Mouse (Mus musculus) urinary bladder, postnatal 25 days (tissue): ENCODE results near the gene Ube2b.

Source experiments
- DNase-seq: peaks from one replicate; pipeline ENCODE4 v3.0.0; 2022; ENCODE audit warnings: low spot score

The Ube2b gene

GRCm38 (mm10) chr11:52000290-52000962, at the start of gene Ube2b:
Ube2b (minus strand) TSS chr11:52000762.
- DNase-seq = peak; percentile 84

DNA sequence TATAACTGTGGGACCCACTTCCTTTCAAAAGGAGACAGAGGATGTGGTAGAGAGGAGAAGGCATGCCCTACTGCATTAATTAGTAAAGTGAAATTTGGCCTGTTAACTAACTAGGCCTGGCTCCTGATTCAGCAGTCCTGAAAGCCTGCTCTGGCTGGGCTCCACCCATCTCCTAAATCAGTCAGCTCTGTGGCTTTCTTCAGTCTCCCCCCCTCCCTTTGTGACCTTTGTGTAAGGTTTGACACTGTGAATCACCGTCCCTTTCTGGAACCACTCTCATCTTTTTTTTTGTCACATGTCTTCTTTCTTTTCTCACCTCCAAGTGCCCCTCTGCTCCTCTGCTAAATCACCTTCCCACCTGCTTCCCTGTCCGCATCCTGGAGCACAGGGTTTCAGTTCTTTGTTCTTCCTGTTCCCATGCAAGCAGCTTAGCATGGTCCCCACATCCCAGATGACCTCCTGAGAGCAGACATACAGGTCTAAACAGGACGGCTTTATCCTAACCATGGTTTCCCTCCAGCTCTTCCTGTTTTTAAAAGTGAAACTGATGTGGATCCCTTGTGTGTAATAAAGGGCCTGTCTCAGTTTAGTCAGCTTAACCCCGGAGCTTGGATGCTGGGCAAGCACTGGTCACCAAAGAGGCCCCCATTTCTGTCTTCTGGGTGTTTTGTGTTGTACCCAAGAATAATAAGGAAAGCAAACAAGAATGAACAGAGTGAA, 46.0 kb upstream of the Ube2b start:
- no peak for DNase-seq

DNA sequence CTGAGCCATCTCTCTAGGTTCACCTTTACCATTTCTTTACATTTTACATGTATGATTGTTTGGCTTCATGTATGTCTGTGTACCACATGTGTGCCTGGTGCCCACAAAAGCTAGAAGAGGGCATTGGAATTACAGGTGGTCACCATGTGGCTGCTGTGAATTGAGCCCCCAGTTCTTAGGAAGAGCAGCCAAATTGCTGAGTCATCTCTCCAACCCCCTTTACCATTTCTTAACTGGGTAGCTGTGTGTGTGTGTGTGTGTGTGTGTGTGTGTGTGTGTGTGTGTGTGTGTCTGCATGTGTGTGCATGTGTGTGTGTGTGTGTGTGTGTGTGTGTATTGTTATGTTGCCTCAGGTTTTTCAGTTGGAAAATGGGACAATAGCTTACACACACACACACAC, 43.6 kb upstream of the Ube2b start:
- no peak for DNase-seq

DNA sequence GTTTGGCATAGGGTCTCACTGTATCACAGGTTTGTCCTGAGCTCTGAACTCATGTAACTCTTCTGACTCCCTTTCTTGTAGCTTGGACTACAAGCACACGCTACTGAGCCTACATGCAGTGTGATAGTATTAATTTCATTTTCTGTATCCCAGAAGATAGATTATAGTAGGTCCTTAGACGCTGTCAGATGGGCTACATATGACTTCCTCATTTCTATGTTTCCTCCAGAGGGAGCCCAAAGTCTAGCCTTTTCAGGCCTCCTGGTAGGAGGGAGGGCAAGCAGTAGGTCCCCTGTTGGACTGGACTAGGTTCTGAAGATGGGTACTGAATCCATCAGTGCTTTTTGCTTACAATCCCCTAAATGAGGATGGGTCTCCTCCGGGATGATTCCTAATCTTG, 42.7 kb upstream of the Ube2b start:
- no peak for DNase-seq

DNA sequence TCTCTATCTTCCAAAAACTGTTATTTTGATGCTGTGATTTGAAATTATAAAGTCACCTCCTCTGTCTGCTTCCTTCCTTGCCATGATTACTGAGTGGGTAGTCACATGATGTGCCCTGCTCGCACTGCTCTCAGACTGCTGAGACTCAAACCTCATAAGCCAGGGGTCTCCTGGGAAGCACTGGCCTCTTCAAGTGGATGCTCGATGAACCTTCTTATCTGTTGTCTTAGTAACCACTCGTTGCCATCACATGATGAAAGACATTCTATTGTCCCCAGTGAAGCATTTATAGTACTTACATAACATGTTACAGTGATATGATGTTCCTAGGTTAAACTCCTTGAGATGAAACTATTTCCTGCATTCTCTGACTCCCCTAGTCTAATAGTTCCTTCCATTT, 37.1 kb upstream of the Ube2b start:
- no peak for DNase-seq

GRCm38 (mm10) chr11:52035905-52036304, 35.3 kb upstream of the Ube2b start:
- DNase-seq = no peak

DNA sequence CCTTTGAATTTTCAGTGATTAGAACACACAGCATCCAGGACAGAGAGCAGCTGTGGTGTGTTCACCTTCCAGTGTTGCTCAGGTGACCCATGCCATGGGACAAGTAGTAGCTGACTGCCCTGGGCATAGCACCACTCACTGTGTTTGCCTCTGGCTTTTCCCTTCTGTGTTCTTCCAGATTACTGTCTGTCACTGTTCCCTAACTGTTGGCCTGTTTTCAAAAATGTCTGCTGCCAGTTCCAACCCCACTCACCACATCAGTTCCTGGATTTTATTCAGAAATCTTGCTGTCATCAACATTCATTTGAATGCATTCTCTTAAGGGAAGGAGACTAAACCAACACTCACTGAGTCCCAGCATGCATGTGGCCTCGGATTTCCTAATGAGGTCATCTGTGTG, 33.4 kb upstream of the Ube2b start:
- DNase-seq = no peak

DNA sequence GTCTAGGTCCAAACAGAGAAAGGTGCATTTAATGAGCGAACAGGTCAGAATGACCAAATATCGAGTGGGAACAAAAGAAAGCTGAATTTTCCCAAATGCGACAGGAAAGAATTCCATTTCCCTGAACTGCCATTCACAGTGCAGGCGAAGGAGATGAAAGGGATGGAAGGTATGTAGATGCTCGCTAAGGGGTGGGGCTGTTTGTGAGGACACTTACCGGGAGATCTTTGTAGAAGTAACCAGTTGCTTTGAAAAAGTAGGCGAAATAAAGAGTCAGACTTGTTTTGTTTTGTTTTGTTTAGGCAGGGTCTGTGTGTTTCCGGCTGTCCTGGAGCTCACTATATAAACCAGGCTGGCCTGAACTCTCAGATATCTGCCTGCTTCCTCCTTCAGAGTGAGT, 31.8 kb upstream of the Ube2b start:
- no peak for DNase-seq

DNA sequence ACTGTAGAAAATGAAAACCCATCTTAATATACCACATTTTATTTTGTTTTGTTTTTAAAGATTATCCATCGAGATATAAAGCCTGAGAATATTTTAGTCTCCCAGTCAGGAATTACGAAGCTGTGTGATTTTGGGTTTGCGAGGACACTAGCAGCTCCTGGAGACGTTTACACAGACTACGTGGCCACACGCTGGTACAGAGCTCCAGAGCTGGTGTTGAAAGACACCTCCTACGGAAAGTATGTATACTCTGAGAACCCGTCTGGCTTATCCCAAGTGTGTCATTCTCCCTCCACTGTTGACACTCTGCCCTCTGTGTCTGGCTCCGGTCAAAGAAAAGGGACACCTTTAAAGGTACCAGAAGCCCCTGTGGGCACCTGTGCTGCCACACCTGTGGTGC, 17.7 kb upstream of the Ube2b start:
- no peak for DNase-seq

GRCm38 (mm10) chr11:52011541-52011940, 11.0 kb upstream of the Ube2b start:
- no peak for DNase-seq

DNA sequence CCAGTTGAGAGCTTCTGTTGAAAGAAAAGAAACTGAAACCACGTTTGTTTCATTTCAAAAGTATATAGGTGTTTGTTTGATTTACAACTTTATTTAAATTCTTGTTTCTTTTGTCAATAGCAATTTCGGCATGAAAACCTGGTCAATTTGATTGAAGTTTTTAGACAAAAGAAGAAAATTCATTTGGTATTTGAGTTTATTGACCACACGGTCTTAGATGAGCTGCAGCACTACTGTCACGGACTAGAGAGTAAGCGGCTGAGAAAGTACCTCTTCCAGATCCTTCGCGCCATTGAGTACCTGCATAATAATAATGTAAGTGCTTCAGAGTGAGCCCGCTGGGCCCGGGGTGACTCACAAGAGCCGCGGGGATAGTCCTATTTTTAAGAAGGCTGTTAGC, 10.4 kb upstream of the Ube2b start:
- DNase-seq = no peak

DNA sequence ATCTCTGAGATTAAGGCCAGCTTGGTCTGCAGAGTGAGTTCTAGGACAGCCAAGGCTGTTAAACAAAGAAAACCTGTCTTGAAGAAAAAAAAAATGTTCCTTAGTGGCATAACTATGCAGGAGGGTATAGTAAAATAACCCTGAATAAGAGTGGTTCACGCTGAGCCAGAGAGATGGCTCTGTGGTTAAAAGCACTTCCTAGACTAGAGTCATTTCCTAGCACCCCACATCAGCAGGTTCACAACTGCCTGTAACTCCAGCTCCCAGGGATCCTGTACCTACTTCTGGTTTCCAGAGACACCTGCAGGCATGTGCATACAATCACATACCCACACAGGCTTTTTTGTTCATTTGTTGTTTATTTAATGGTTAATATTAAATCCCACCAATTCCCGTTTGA, 5.0 kb upstream of the Ube2b start:
- DNase-seq = no peak

- peak; percentile 93 for DNase-seq
Observed at GRCm38 (mm10) chr11:52003772-52004528, 3.4 kb upstream of the Ube2b start, which contains the start of gene Cdkl3. Cdkl3 (plus strand) TSS chr11:52004221.

GRCm38 (mm10) chr11:52003505-52003771, 2.9 kb upstream of the Ube2b start:
- DNase-seq = no peak

GRCm38 (mm10) chr11:52002842-52003504, 2.4 kb upstream of the Ube2b start:
- DNase-seq = no peak

DNA sequence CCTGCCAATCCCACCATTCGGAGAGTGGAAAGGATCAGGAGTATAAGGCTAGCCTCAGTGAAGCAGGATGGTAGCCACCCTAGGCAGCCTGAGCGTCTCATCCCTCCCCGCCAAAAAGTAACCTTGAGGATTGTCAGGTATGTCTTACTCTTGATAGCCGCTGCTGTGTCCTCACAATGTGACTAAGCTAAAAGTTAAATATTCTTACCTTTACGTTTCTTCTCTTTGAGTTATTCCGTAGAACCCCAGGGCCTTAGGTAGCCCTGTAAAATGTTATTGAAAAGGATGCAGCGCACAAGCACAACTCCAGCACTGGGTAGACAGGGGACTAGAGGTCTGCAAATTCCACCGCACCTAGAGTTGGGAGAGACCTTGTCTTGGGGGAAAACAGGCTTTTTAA, 1.3 kb upstream of the Ube2b start:
- DNase-seq = no peak

DNA sequence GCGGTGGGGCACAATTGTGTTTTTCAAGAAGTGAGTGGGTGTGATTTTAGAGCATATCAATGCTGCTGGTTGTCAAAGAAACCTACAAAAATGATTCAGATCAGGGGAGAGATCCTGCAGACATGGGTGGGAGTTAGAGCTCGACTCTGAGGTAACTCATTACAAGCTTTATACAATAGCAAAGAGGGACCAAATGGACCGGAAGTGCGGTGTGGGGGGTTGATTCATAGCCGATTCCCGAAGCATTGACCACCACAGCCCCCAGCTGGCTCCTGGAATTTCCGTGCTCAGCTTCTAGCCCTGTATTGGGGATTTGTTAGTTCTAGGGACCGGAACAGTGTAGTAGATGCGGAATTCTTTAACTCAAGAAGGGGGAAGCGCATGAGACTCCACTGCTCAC, 779 bp upstream of the Ube2b start:
- no peak for DNase-seq

DNA sequence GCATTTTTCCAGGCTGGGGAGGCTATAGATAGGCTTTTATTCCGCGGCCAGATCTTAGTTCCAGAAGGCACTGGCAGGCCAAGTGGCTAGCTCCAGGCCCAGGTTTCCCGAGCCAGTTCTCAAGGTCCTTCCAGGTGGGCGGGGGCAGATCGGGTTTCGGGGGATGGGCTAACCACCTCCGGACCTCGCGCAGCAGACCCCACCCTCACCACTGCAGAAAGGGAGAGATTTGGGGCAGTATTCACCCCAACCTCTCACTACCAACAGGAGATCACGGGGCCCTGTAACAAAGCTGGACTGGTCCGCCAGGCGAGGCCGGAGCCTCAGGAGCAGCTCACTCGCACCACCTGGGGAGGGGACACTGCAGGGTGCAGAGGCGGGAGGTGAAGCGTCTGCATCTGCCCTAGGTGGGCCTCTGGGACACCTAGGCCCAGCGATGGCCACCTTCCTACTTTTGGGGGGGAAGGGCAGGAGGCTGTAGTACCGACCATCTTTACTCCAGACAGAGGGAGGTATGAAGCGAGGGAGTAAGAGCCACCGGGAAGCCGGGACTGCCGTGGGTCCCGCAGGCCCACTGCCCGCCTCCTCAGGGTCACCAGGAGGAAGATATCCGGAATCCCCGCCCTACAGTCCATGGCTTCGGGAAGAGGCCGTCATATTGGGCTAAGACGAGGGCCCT, 812 bp downstream of the Ube2b start:
- peak; percentile 43 for DNase-seq

DNA sequence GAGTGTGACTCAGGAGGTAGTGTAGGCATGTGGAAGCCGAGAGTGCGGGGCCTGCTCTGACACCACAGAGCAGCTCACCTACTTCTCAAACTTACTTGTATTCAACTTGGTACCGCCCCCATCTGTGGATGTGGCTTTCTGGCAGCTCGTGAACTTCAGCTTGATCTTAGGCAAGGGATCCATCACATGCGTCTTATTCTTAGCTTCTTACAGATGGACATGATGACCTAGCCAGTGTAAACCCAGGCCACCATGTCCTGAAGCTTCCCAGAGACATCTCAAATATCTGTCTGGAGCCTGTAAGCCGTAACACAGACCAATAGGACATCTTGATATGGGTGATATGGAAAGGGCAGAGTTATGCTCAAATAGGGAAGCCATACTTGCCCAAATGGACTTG, 28.9 kb downstream of the Ube2b start:
- DNase-seq = no peak

DNA sequence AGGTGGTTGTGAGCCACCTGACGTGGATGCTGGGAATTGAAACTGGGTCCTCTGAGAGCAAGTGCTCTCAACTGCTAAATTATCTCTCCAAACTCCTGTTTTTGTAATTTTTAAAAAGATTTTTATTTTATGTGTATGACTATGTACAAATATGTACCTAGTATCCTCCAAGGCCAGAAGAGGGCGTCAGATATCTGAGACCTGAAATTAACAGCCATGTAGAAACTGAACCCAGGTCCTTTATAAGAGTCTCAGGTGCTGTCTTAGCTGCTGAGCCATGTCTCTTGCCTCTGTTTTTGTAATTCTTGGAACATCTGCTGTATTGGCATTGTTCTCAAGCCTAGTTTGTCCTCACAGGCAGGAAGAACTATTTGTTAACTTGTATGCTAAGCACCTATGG, 31.1 kb downstream of the Ube2b start:
- no peak for DNase-seq

GRCm38 (mm10) chr11:51968896-51969295, 31.7 kb downstream of the Ube2b start:
- no peak for DNase-seq
